Mouse (Mus musculus): ENCODE measurements around the gene Zfp609.

DNA sequence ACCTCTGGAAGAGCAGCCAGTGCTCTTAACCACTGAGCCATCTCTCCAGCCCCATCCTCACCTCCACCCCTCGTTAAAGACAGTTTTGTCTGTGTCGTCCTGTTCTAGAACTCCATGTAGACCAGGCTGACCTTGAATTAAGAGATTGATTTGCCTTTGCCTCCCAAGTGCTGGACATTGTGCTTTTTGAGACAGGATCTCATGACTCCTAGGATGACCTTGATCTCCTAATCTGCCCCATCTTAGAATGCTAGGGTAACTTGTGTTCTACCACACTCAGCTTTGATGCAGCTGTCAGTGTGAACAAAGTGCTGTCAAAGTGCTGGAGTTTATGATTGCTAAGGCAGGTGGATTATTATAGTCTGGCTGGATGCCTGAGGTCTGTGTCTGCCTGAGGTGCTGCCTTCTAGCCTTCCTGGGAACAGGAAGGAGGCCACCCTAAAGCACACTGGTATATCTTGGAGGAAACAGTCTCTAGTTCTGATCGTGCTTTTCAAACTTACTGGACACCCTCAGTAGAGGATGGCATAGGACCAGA, 172.6 kb downstream of the Zfp609 start:
- TF ChIP-seq E2F4 (IDR thresholded peaks at IDR 0.05; ENCODE audit: insufficient read depth), result no peak
- TF ChIP-seq POLR2A (IDR thresholded peaks at IDR 0.05; ENCODE audit: insufficient read length, low read depth), result no peak
- peak; percentile 71 to 80 (median 80) for TF ChIP-seq MYOD1 (IDR thresholded peaks at IDR 0.05; ENCODE audit: control insufficient read depth in 1 of 3, insufficient read length in 2 of 3, low read depth in 2 of 3)
- TF ChIP-seq MAX (IDR thresholded peaks at IDR 0.05; ENCODE audit: low read depth), result no peak
- TF ChIP-seq POLR2AphosphoS2 (IDR thresholded peaks at IDR 0.05; ENCODE audit: insufficient read length, low read depth), result no peak
- peak in 1 of 3 experiments; percentile 24 for TF ChIP-seq MYOG (IDR thresholded peaks at IDR 0.05; ENCODE audit: control insufficient read depth in 1 of 3, insufficient read depth in 1 of 3, insufficient read length in 2 of 3, low read depth in 2 of 3)
- TF ChIP-seq USF1 (IDR thresholded peaks at IDR 0.05; ENCODE audit: low read depth), result no peak

All from myocyte (in vitro differentiated cells).